Mouse (Mus musculus): Measurements from ENCODE around the gene 1700113H08Rik. TPM values are rescaled to one million over a fixed set of nuclear protein-coding genes. Genes with fewer than 3 reads are reported as not detected.

1700113H08Rik gene
- polyA plus RNA-seq, 1 experiment from 2014 or later: not detected

GRCm38 (mm10) chr10:87039340-87039739 is 18.5 kb upstream of the 1700113H08Rik start:
- WGBS: 90% methylated on average over 6 of the region's 6 CpGs
- Histone ChIP-seq H3K27ac (no peak overlapping the region), H3K36me3 (replicated peaks) (no peaks in the 10 kb centered on the region), H3K27me3 (ENCODE audit: poor library complexity, severe bottlenecking) (peaks cover 47% of the 10 kb centered on the region), H3K9me3 (no peaks in the 10 kb centered on the region), H3K4me3 (no peak overlapping the region), H3K4me1 (peaks cover 32% of the 10 kb centered on the region)
- DNase-seq (ENCODE audit: extremely low spot score, low spot score): no peak

GRCm38 (mm10) chr10:87039800-87040199 is 18.0 kb upstream of the 1700113H08Rik start:
- Histone ChIP-seq H3K27me3 (ENCODE audit: poor library complexity, severe bottlenecking) (peaks cover 44% of the 10 kb centered on the region), H3K9me3 (no peaks in the 10 kb centered on the region), H3K4me3 (no peak overlapping the region), H3K4me1 (peaks cover 34% of the 10 kb centered on the region), H3K36me3 (replicated peaks) (no peaks in the 10 kb centered on the region), H3K27ac (no peak overlapping the region)
- WGBS: 92% methylated on average over 3 of the region's 3 CpGs
- no peak for DNase-seq (ENCODE audit: extremely low spot score, low spot score)

GRCm38 (mm10) chr10:87041265-87041664 is 16.6 kb upstream of the 1700113H08Rik start:
- 82% methylated on average over 7 of the region's 7 CpGs for WGBS
- no peak overlapping the region for H3K4me3 ChIP-seq
- no peaks in the 10 kb centered on the region for H3K36me3 ChIP-seq (replicated peaks)
- no peak for DNase-seq (ENCODE audit: extremely low spot score, low spot score)
- H3K27me3 ChIP-seq (ENCODE audit: poor library complexity, severe bottlenecking): peaks cover 29% of the 10 kb centered on the region
- no peak overlapping the region for H3K27ac ChIP-seq
- H3K9me3 ChIP-seq: no peaks in the 10 kb centered on the region
- peaks cover 34% of the 10 kb centered on the region for H3K4me1 ChIP-seq

DNA sequence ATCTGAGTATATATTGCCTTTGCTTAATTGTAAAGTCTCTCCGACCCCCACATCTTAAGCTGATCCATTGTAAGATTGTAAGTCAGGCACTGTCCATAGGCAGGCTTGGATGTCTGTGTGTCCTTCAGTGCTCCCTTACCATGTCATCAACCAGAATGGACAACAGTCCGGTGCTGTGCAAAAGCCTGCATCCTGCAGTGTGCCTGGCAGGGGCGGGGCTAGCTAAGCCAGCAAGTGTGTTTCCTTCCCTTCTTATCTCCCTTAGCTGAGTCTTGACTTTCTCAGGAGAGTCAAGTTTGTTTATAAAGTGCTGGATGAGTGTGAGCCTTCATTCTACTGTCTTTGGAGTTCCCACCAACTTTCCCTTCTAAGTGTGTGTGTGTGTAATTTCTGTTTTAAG is 12.6 kb upstream of the 1700113H08Rik start:
- Histone ChIP-seq H3K36me3 (replicated peaks) (no peaks in the 10 kb centered on the region), H3K9me3 (no peaks in the 10 kb centered on the region), H3K27me3 (ENCODE audit: poor library complexity, severe bottlenecking) (peaks cover 7% of the 10 kb centered on the region; the same call in 1 of the 2 replicates), H3K4me3 (no peak overlapping the region), H3K27ac (peak overlapping the region; percentile 76), H3K4me1 (peaks cover 33% of the 10 kb centered on the region)
- DNase-seq (ENCODE audit: extremely low spot score, low spot score): no peak
- 75% methylated on average over 3 of the region's 3 CpGs for WGBS

DNA sequence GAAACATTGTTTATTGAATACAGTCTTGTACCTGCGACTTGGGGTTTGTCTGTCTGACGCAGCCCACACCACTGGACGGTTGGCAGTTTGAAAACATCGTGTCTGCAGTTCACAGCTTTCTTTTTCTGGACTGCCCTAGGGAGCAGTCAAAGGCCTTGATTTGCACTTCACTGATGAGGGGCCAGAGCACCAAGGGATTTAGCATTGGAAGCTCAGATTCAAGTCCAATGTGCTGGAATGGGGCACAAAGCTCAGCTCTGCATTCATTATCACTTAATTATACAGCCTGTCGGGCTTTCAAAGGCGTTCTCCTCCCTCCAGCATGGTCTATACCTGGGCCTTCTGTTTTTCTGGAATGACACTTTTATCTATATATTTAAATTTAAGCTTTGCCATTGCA is 11.4 kb upstream of the 1700113H08Rik start:
- Histone ChIP-seq H3K9me3 (no peaks in the 10 kb centered on the region), H3K27me3 (ENCODE audit: poor library complexity, severe bottlenecking) (peaks cover 7% of the 10 kb centered on the region; the same call in 1 of the 2 replicates), H3K36me3 (replicated peaks) (no peaks in the 10 kb centered on the region), H3K27ac (peak overlapping the region; percentile 76), H3K4me3 (no peak overlapping the region), H3K4me1 (peaks cover 28% of the 10 kb centered on the region)
- DNase-seq (ENCODE audit: extremely low spot score, low spot score): peak; percentile 44
- WGBS: 29% methylated on average over 6 of the region's 6 CpGs

GRCm38 (mm10) chr10:87046931-87047468 is 10.8 kb upstream of the 1700113H08Rik start:
- DNase-seq (ENCODE audit: extremely low spot score, low spot score): no peak
- Histone ChIP-seq H3K4me1 (peaks cover 26% of the 10 kb centered on the region), H3K36me3 (replicated peaks) (no peaks in the 10 kb centered on the region), H3K9me3 (no peaks in the 10 kb centered on the region), H3K27me3 (ENCODE audit: poor library complexity, severe bottlenecking) (peaks cover 7% of the 10 kb centered on the region; the same call in 1 of the 2 replicates), H3K4me3 (no peak overlapping the region), H3K27ac (peak overlapping the region; percentile 76)
- 84% methylated on average over 10 of the region's 10 CpGs for WGBS

DNA sequence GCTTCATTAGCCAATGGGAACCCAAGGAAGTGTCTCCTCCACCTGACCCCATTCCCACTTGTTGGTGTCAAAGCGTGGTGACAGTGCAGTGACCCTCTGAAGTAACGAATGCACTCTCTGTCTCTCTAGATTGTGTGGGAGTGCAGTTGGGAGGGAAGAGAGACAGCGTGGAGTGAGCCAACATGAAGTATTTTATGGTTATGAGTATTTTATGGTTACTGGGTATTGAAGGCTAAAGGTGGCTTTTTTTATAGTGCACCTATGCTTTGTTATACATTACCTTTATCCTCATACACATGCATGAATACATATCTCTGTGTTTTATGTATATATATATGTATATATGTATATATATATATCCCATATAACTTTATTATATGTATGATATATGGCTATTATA is 8.7 kb upstream of the 1700113H08Rik start:
- Histone ChIP-seq H3K4me1 (peaks cover 26% of the 10 kb centered on the region), H3K27ac (no peak overlapping the region), H3K36me3 (replicated peaks) (no peaks in the 10 kb centered on the region), H3K9me3 (no peaks in the 10 kb centered on the region), H3K4me3 (no peak overlapping the region), H3K27me3 (ENCODE audit: poor library complexity, severe bottlenecking) (peaks cover 6% of the 10 kb centered on the region)
- DNase-seq (ENCODE audit: extremely low spot score, low spot score): no peak
- 83% methylated on average over 3 of the region's 3 CpGs for WGBS

- no peaks in the 10 kb centered on the region for H3K9me3 ChIP-seq
- peaks cover 15% of the 10 kb centered on the region for H3K27me3 ChIP-seq (ENCODE audit: poor library complexity, severe bottlenecking)
- H3K4me3 ChIP-seq: no peak overlapping the region
- peaks cover 6% of the 10 kb centered on the region for H3K4me1 ChIP-seq
- no peak for DNase-seq (ENCODE audit: extremely low spot score, low spot score)
- 77% methylated on average over 4 of the region's 4 CpGs for WGBS
- no peak overlapping the region for H3K27ac ChIP-seq
- H3K36me3 ChIP-seq (replicated peaks): no peaks in the 10 kb centered on the region
Measured at GRCm38 (mm10) chr10:87051714-87052113, 6.1 kb upstream of the 1700113H08Rik start.

DNA sequence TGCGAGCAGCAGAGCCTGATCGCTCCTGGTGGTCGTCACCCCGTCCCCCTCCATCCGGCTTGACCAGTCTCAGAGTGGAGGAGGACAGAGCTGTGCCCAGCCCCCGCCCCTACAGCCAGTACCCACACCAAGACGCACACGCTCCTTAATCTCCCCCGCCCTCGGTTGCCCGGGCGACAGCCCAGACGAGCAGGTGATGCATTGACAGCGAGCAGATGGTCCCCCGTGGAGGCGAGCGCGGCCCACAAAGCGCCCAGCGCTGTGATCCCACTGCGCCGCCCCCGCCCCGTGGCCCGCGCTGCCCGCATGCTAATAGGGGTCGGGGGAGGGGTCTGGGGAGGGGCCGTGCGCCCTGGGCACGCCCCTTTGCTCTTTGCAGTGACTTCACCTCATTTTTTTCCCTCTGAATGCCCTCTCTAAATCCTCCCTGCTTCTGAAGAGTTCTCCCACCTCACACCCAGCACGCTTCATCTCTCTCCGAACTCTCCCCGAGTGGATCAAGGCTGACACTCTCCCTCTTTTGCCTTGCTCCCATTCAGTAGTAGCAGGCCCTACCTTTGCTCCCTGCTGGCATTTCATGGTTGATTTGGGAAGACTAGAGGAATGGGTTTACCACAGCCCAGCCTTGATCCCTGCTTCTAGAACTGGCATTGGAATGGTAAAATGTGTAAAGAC is 543 bp downstream of the 1700113H08Rik start:
- peak overlapping the region; percentile 54 for H3K4me3 ChIP-seq
- peak overlapping the region; percentile 88 for H3K27ac ChIP-seq
- peak; percentile 90 for DNase-seq (ENCODE audit: extremely low spot score, low spot score)
- WGBS: under 1% methylated on average over 34 of the region's 34 CpGs
- H3K27me3 ChIP-seq (ENCODE audit: poor library complexity, severe bottlenecking): peaks cover 23% of the 10 kb centered on the region
- H3K9me3 ChIP-seq: no peaks in the 10 kb centered on the region
- no peaks in the 10 kb centered on the region for H3K36me3 ChIP-seq (replicated peaks)
- H3K4me1 ChIP-seq: peaks cover 41% of the 10 kb centered on the region

DNA sequence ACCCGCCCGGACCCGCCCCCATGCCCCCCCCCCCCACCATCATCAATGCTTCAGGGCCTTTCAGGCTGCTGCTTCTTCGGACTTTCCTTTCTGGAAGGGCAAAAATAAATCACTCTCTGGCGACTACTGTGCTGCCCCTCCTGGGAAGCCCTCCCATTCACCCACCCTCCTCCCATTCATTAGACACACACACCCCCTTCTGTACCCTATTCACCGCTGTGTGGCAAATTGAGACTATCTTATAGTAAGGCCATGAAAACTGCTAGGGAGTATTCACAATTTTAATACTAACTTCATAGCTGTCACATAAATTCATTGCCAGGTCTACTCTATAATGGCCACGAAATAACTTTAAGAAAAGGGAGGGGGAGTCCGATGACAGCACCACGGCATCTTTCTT is 1.1 kb downstream of the 1700113H08Rik start:
- H3K9me3 ChIP-seq: no peaks in the 10 kb centered on the region
- H3K27ac ChIP-seq: peak overlapping the region; percentile 88
- peaks cover 19% of the 10 kb centered on the region for H3K27me3 ChIP-seq (ENCODE audit: poor library complexity, severe bottlenecking)
- H3K36me3 ChIP-seq (replicated peaks): no peaks in the 10 kb centered on the region
- DNase-seq (ENCODE audit: extremely low spot score, low spot score): no peak
- peaks cover 41% of the 10 kb centered on the region for H3K4me1 ChIP-seq
- 13% methylated on average over 9 of the region's 9 CpGs for WGBS
- peak overlapping the region; percentile 54 for H3K4me3 ChIP-seq

DNA sequence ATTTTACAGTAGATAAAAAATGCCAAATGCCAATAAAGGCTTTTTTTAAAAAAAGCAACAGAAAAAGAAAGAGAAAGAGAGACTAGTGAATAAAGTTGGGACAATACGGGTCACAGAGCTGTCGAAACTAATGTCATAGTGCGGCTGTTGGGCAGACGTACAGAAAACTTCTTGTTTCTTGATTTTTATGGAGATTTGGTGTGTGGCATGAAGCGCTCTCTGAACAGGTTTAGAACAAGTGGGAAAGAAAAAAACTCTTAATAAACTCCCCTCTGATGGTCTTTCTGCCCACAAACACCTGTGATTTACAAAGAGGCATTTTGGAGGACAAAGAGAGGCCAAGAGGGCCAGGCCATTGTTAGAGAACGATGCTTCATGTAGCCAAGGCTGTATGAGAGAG is 1.6 kb downstream of the 1700113H08Rik start:
- Histone ChIP-seq H3K4me3 (no peak overlapping the region), H3K27me3 (ENCODE audit: poor library complexity, severe bottlenecking) (peaks cover 15% of the 10 kb centered on the region), H3K27ac (peak overlapping the region; percentile 88), H3K4me1 (peaks cover 41% of the 10 kb centered on the region), H3K36me3 (replicated peaks) (no peaks in the 10 kb centered on the region), H3K9me3 (no peaks in the 10 kb centered on the region)
- 58% methylated on average over 6 of the region's 6 CpGs for WGBS
- no peak for DNase-seq (ENCODE audit: extremely low spot score, low spot score)

DNA sequence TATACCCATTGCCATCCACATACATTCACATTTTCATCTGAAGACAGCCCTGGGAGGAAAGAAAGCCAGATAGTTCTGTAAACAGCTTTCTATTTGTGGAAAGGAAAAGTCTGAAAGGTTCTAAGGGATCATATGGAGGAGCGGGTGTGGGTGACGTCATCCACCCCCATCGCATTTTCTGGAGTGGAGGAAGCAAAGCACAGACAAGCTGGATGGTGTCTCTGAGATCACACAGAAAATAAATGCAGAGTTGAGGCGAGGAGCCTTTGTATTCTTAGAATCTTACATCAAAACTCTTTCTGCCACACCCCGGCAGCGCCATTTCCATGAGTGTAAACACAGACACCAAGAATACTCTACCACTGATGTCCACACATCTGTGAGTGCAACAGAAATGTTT is 26.4 kb downstream of the 1700113H08Rik start:
- no peak for DNase-seq (ENCODE audit: extremely low spot score, low spot score)
- WGBS: 91% methylated on average over 6 of the region's 6 CpGs
- H3K27me3 ChIP-seq (ENCODE audit: poor library complexity, severe bottlenecking): peaks cover 4% of the 10 kb centered on the region; the same call in 1 of the 2 replicates
- no peak overlapping the region for H3K27ac ChIP-seq
- peaks cover 10% of the 10 kb centered on the region for H3K4me1 ChIP-seq
- H3K9me3 ChIP-seq: no peaks in the 10 kb centered on the region
- no peaks in the 10 kb centered on the region for H3K36me3 ChIP-seq (replicated peaks)
- no peak overlapping the region for H3K4me3 ChIP-seq

DNA sequence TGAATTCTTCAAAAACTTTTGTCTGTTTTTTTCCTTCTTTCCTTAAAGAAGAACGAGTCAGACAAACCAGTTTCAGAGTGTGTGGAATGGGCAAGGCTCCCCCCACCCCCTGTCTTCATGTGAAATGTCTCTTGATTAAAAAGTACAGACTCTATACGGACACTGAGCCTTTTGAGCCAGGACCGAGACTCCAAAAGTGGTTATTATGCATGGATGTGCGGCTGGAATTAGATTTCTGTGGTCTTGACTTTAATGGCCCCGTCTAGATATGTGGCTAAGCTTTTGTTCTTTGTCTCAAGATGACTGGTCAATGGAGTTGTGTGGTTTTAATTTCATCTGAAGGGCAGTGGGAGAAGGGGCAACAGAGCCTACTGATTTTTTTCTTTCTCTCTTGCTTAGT is 29.8 kb downstream of the 1700113H08Rik start:
- Histone ChIP-seq H3K36me3 (replicated peaks) (no peaks in the 10 kb centered on the region), H3K4me3 (no peak overlapping the region), H3K27me3 (ENCODE audit: poor library complexity, severe bottlenecking) (peaks cover 4% of the 10 kb centered on the region; the same call in 1 of the 2 replicates), H3K9me3 (no peaks in the 10 kb centered on the region), H3K27ac (no peak overlapping the region), H3K4me1 (peaks cover 10% of the 10 kb centered on the region)
- DNase-seq (ENCODE audit: extremely low spot score, low spot score): no peak
- WGBS: 60% methylated on average over 5 of the region's 5 CpGs
